Mouse (Mus musculus): ENCODE measurements at regions not wholly inside any gene's neighbourhood (a gene's known extent, or its start where the extent isn't known, plus 50 kb on each side); places are given as distances from the start of the nearest gene placed in this dataset.

DNA sequence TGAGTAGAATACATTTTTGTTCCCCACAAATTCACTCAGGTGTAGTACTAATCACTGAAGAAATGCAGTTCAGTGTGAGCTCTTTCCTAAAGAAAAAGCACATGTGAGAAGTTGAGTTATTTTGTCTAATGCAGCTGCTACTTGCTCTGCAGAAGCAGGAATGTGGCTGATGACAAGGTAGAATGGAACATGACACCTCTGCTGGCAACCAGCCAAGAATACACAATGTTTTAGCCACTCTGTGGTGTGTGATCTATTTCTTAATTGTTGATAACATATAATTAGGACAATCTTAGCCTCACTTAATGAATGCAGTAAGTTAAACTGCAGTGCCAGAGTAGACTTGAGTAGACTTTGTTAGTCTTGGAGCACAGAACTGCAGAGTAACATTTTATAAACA, 53.0 kb upstream of the Mef2c start:
- DNase-seq (ENCODE audit: extremely low read depth, insufficient read length, low spot score), result no peak

DNA sequence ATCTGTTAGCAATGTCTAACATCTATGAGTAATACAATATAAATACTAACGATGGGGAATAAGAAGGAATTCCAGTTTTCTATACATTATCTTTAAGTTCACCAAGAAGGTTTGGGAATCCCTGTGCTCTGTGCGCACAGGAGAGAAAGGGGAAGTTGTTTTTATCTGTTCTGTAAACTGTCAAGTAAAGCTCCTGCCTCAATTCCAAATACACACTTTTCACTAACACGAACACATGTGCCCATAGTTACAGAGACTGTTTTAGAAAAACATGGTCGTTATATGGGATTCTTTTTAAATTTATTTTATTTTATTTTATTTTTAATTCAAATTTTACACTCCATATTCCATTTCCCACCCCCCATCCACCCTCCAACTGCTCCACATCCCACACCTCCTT, 50.8 kb upstream of the Mef2c start:
- DNase-seq (ENCODE audit: extremely low read depth, insufficient read length, low spot score), result no peak
